Mouse (Mus musculus): Measurements from ENCODE around the gene Gm26602. TPM values are rescaled to one million over a fixed set of nuclear protein-coding genes. Genes with fewer than 3 reads are reported as not detected.

The Gm26602 gene
- polyA plus RNA-seq, 1 experiment from 2014 or later = not detected

DNA sequence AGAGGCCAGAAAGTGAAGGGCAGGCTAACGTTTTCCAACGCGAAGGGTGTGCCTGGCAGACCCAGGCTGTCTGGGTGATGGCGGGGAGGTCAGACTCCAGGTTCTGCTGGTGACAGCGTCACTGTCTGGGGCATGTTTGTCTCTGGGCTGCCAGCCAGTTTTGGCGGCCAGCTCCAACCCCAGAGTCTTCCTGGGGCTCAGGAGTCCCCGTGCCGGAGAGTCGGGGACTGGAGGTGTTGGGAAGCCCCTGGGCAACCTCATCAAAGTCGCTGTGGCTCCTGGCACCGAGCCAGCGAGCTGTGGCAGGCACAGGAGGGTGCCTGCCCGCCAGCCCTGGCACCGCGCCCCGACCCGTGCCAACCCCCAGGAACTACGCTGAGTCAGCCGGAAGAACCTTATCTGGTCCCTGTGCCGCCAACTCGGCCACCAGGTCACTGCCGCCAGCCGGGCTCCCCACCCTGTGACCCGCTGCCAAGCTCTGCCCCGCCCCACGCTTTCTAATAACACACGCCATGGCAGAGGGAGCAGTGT, 26.3 kb downstream of the Gm26602 start:
- no peak overlapping the region for H3K9ac ChIP-seq (replicated peaks; ENCODE audit: low read depth)
- H3K4me3 ChIP-seq (ENCODE audit: low read depth, low read length) = peak overlapping the region; percentile 10; the same call in 1 of the 2 replicates
- no peak for TF ChIP-seq CTCF (IDR thresholded peaks at IDR 0.05)
- TF ChIP-seq EP300 (IDR thresholded peaks at IDR 0.05) = peak; percentile 56; the same call in 1 of the 2 replicates
- ATAC-seq (peak; percentile 74), DNase-seq (ENCODE audit: low spot score) (peak; percentile 93)
- no peaks in the 10 kb centered on the region for H3K36me3 ChIP-seq (ENCODE audit: insufficient read depth, low read length)
- peak overlapping the region; percentile 89 for H3K27ac ChIP-seq (ENCODE audit: low read length)
- 8% methylated on average over 26 of the region's 27 CpGs for WGBS
- H3K4me1 ChIP-seq (ENCODE audit: insufficient read depth, low read depth, low read length) = peaks cover 58% of the 10 kb centered on the region
- peak overlapping the region; percentile 50 for H3K4me2 ChIP-seq (replicated peaks; ENCODE audit: low read depth, low read length)
- H3K27me3 ChIP-seq (replicated peaks; ENCODE audit: insufficient read depth, low read length) = no peaks in the 10 kb centered on the region
- no peaks in the 10 kb centered on the region for H3K9me3 ChIP-seq (ENCODE audit: low read length)

DNA sequence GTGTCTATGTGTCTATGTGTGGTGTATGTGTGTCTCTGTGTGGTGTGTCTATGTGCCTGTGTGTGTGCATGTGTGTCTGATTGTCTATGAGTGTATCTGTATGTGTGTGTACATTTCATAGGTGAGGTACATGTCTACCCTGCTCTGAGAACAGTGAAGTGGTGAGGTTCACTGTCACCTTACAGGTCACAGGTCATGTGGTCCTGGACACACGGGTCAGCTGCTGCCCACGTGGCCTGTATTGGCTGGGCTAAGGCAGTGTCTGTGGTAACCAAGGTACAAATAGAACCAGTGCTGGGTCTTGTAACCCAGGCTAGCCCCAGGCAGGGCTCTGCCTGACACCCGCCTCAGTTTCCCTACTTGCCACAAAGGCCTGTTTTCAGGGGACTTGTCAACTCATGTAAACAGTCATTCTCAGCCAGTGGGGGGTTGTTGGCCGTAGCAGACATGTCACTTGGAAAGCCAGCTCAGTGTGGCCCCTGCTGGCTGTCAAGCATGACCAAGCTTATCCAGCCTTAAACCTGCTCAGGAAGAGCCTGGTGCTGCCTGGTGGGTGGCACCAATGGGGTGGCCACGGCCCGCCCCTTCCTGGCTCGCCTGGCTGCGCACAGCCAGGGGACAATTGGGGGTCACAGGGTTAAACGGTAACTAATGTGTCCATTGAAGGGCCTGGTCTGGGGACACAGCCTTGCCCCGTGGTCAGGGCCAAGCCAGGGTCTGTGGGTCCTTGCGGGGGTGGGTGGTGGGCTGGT, 27.3 kb downstream of the Gm26602 start:
- no peak overlapping the region for H3K4me3 ChIP-seq (ENCODE audit: low read depth, low read length)
- DNase-seq (ENCODE audit: low spot score) = no peak
- H3K9me3 ChIP-seq (ENCODE audit: low read length) = no peaks in the 10 kb centered on the region
- no peak for ATAC-seq
- WGBS = 78% methylated on average over 11 of the region's 11 CpGs
- no peaks in the 10 kb centered on the region for H3K36me3 ChIP-seq (ENCODE audit: insufficient read depth, low read length)
- no peaks in the 10 kb centered on the region for H3K27me3 ChIP-seq (replicated peaks; ENCODE audit: insufficient read depth, low read length)
- H3K9ac ChIP-seq (replicated peaks; ENCODE audit: low read depth) = no peak overlapping the region
- H3K4me1 ChIP-seq (ENCODE audit: insufficient read depth, low read depth, low read length) = peaks cover 48% of the 10 kb centered on the region
- H3K27ac ChIP-seq (ENCODE audit: low read length) = peak overlapping the region; percentile 89
- no peak for TF ChIP-seq EP300 (IDR thresholded peaks at IDR 0.05)
- TF ChIP-seq CTCF (IDR thresholded peaks at IDR 0.05) = no peak
- H3K4me2 ChIP-seq (replicated peaks; ENCODE audit: low read depth, low read length) = peak overlapping the region; percentile 50

DNA sequence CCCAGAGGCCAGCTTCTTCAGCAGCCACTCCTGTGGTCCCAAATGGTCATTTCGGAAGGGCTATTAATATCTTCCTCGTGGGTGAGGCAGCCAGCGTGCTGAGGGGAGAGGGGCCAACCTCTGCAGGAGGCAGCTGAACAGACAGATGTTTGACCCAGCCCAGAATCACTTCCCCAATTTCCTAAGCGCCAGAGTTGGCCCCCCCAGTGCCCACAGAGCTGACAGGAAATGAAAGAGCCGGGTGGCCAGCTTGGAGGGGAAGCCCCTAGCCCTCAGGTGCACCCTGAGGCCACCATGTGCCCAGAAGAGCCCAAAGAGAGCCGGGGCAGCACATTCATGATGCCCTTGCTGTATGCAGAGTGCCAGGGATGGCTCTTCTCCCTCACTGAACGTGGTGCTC, 30.1 kb downstream of the Gm26602 start:
- 40% methylated on average over 7 of the region's 7 CpGs for WGBS
- H3K4me3 ChIP-seq (ENCODE audit: low read depth, low read length) = no peak overlapping the region
- no peaks in the 10 kb centered on the region for H3K27me3 ChIP-seq (replicated peaks; ENCODE audit: insufficient read depth, low read length)
- no peak overlapping the region for H3K4me2 ChIP-seq (replicated peaks; ENCODE audit: low read depth, low read length)
- no peaks in the 10 kb centered on the region for H3K36me3 ChIP-seq (ENCODE audit: insufficient read depth, low read length)
- no peak overlapping the region for H3K9ac ChIP-seq (replicated peaks; ENCODE audit: low read depth)
- ATAC-seq (no peak), DNase-seq (ENCODE audit: low spot score) (no peak)
- H3K27ac ChIP-seq (ENCODE audit: low read length) = no peak overlapping the region
- no peaks in the 10 kb centered on the region for H3K9me3 ChIP-seq (ENCODE audit: low read length)
- H3K4me1 ChIP-seq (ENCODE audit: insufficient read depth, low read depth, low read length) = peaks cover 35% of the 10 kb centered on the region
- TF ChIP-seq CTCF (IDR thresholded peaks at IDR 0.05) (no peak), EP300 (IDR thresholded peaks at IDR 0.05) (no peak)

DNA sequence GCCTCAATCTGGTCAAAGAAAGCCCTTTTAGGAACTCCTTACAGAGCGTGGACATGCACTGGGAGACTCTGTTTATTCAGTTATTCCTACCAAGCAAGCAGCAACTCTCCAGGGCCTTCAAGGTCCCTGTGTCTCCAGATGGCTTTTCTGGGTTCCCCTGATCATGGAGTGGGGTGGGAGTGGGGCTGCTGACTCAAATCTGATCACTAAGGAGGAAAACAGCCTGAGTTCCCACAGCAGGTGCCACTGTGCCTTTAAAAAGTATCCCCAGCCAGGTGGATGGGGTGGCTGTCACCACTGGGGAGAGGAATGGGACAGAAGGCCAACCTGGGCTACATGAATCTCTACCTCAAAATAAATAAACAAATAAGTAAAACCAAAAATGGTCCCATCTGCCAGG, 32.3 kb downstream of the Gm26602 start:
- Histone ChIP-seq H3K27me3 (replicated peaks; ENCODE audit: insufficient read depth, low read length) (no peaks in the 10 kb centered on the region), H3K36me3 (ENCODE audit: insufficient read depth, low read length) (no peaks in the 10 kb centered on the region), H3K9ac (replicated peaks; ENCODE audit: low read depth) (no peak overlapping the region), H3K4me3 (ENCODE audit: low read depth, low read length) (no peak overlapping the region), H3K27ac (ENCODE audit: low read length) (no peak overlapping the region), H3K4me2 (replicated peaks; ENCODE audit: low read depth, low read length) (no peak overlapping the region), H3K4me1 (ENCODE audit: insufficient read depth, low read depth, low read length) (peaks cover 25% of the 10 kb centered on the region; the same call in 1 of the 2 replicates), H3K9me3 (ENCODE audit: low read length) (no peaks in the 10 kb centered on the region)
- TF ChIP-seq CTCF (IDR thresholded peaks at IDR 0.05) = no peak
- no peak for TF ChIP-seq EP300 (IDR thresholded peaks at IDR 0.05)
- ATAC-seq = no peak
- no peak for DNase-seq (ENCODE audit: low spot score)
- WGBS = 80% methylated on average over 1 of the region's 1 CpGs

DNA sequence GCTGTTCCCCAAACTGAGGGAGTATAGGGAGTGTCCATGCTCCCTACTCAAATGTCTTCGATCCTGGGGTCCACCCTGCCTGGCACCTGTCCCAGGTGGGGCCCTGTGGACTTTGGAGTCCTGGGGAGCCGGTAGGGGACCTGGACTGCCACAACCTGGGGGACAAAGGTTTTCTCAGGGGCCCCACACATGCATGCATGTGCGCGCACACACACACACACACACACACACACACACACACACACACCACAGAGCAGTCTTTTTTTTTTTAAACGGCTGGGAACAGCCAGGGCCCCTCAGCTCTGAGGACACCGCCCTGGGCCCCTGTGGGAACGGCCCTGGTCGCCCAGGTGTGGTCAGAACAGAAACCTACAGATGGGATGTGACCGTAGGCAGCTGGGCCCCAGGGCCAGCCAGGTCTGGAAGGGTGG, 32.8 kb downstream of the Gm26602 start:
- Histone ChIP-seq H3K9me3 (ENCODE audit: low read length) (no peaks in the 10 kb centered on the region), H3K4me1 (ENCODE audit: insufficient read depth, low read depth, low read length) (peaks cover 22% of the 10 kb centered on the region; the same call in 1 of the 2 replicates), H3K27me3 (replicated peaks; ENCODE audit: insufficient read depth, low read length) (no peaks in the 10 kb centered on the region), H3K27ac (ENCODE audit: low read length) (no peak overlapping the region), H3K4me2 (replicated peaks; ENCODE audit: low read depth, low read length) (no peak overlapping the region), H3K36me3 (ENCODE audit: insufficient read depth, low read length) (0 out of 2 replicates have a peak, but pooled peaks cover 2% of the 10 kb centered on the region), H3K9ac (replicated peaks; ENCODE audit: low read depth) (no peak overlapping the region), H3K4me3 (ENCODE audit: low read depth, low read length) (no peak overlapping the region)
- TF ChIP-seq EP300 (IDR thresholded peaks at IDR 0.05) (no peak), CTCF (IDR thresholded peaks at IDR 0.05) (no peak)
- WGBS = 55% methylated on average over 9 of the region's 9 CpGs
- ATAC-seq = no peak
- no peak for DNase-seq (ENCODE audit: low spot score)

DNA sequence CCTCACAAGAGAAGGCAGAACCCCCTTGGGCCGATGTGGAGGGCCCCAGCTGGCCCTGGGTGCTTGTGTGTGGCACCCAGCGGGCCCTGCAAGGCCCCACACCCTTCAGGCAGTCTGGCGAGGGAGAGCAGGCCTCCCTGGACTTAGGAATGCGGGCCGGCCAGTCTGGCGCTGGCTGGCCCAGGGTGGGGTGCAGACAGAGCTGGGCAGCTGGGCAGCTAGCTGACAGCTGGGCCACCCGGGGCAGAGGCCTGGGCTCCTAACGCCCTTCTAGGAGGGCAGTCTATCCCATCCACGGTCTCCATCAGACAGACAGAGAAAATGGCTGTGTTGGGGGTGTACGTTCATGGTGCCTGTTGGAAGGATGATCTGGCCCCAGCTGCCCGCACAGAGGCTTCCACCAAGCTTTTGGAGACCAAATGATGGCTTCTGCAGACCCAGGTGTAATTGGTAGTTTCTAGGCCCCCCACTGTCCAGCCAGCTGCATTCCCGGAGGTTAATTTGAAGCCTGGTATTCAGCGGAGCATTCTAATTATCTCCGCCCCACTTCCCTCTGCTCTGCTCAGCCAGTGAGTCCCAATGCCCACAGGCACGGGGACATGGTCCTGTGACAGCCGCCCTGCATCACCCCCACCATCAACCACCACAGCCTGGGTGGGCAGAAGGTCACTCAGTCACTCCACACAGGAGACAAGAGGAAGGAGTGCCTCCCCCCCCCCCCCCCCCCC, 35.0 kb downstream of the Gm26602 start:
- H3K4me2 ChIP-seq (replicated peaks; ENCODE audit: low read depth, low read length) = peak overlapping the region; percentile 25; the same call in 1 of the 2 replicates
- H3K9ac ChIP-seq (replicated peaks; ENCODE audit: low read depth) = no peak overlapping the region

More for the DNA sequence above, 35.0 kb downstream of the Gm26602 start:
- peak; percentile 77 for DNase-seq (ENCODE audit: low spot score)
- Histone ChIP-seq H3K9me3 (ENCODE audit: low read length) (no peaks in the 10 kb centered on the region), H3K4me3 (ENCODE audit: low read depth, low read length) (no peak overlapping the region), H3K4me1 (ENCODE audit: insufficient read depth, low read depth, low read length) (peaks cover 22% of the 10 kb centered on the region; the same call in 1 of the 2 replicates), H3K27ac (ENCODE audit: low read length) (peak overlapping the region; percentile 84), H3K27me3 (replicated peaks; ENCODE audit: insufficient read depth, low read length) (no peaks in the 10 kb centered on the region), H3K36me3 (ENCODE audit: insufficient read depth, low read length) (peaks cover 22% of the 10 kb centered on the region; the same call in 1 of the 2 replicates)
- ATAC-seq = peak; percentile 89
- WGBS = 37% methylated on average over 16 of the region's 16 CpGs
- no peak for TF ChIP-seq CTCF (IDR thresholded peaks at IDR 0.05)
- TF ChIP-seq EP300 (IDR thresholded peaks at IDR 0.05) = no peak

Measured in lung, postnatal 0 days (tissue).